Mouse (Mus musculus): ENCODE measurements around the gene Gabpb1.

The Gabpb1 gene

GRCm38 (mm10) chr2:126676122-126676515 is at the start of gene Gabpb1:
Gene Gabpb1 (minus strand): TSS chr2:126676337.
- TF ChIP-seq GATA4 (IDR thresholded peaks at IDR 0.05; ENCODE audit: insufficient replicate concordance, low read length), result no peak

GRCm38 (mm10) chr2:126712950-126713349 is 36.8 kb upstream of the Gabpb1 start:
- TF ChIP-seq GATA4 (IDR thresholded peaks at IDR 0.05; ENCODE audit: insufficient replicate concordance, low read length), result no peak

- no peak for TF ChIP-seq GATA4 (IDR thresholded peaks at IDR 0.05; ENCODE audit: insufficient replicate concordance, low read length)
Measured at GRCm38 (mm10) chr2:126712526-126712925, 36.4 kb upstream of the Gabpb1 start.

- TF ChIP-seq GATA4 (IDR thresholded peaks at IDR 0.05; ENCODE audit: insufficient replicate concordance, low read length), result no peak
Measured at GRCm38 (mm10) chr2:126708361-126708760, 32.2 kb upstream of the Gabpb1 start.

- no peak for TF ChIP-seq GATA4 (IDR thresholded peaks at IDR 0.05; ENCODE audit: insufficient replicate concordance, low read length)
Measured at GRCm38 (mm10) chr2:126707438-126707779, 31.3 kb upstream of the Gabpb1 start.

- TF ChIP-seq GATA4 (IDR thresholded peaks at IDR 0.05; ENCODE audit: insufficient replicate concordance, low read length), result peak; percentile 64; the same call in 1 of the 2 replicates
Measured at GRCm38 (mm10) chr2:126706759-126707437, 30.8 kb upstream of the Gabpb1 start, which contains the start of gene Usp8. Gene Usp8 (plus strand): TSS chr2:126707328.

GRCm38 (mm10) chr2:126695285-126695684 is 19.1 kb upstream of the Gabpb1 start:
- no peak for TF ChIP-seq GATA4 (IDR thresholded peaks at IDR 0.05; ENCODE audit: insufficient replicate concordance, low read length)

- no peak for TF ChIP-seq GATA4 (IDR thresholded peaks at IDR 0.05; ENCODE audit: insufficient replicate concordance, low read length)
Measured at GRCm38 (mm10) chr2:126691290-126691689, 15.2 kb upstream of the Gabpb1 start.

- TF ChIP-seq GATA4 (IDR thresholded peaks at IDR 0.05; ENCODE audit: insufficient replicate concordance, low read length), result no peak
Measured at GRCm38 (mm10) chr2:126682937-126683336, 6.8 kb upstream of the Gabpb1 start.

- TF ChIP-seq GATA4 (IDR thresholded peaks at IDR 0.05; ENCODE audit: insufficient replicate concordance, low read length), result no peak
Measured at GRCm38 (mm10) chr2:126682333-126682732, 6.2 kb upstream of the Gabpb1 start.

- no peak for TF ChIP-seq GATA4 (IDR thresholded peaks at IDR 0.05; ENCODE audit: insufficient replicate concordance, low read length)
Measured at GRCm38 (mm10) chr2:126677366-126677765, 1.2 kb upstream of the Gabpb1 start.

- no peak for TF ChIP-seq GATA4 (IDR thresholded peaks at IDR 0.05; ENCODE audit: insufficient replicate concordance, low read length)
Measured at GRCm38 (mm10) chr2:126675169-126676121, 692 bp downstream of the Gabpb1 start.

- no peak for TF ChIP-seq GATA4 (IDR thresholded peaks at IDR 0.05; ENCODE audit: insufficient replicate concordance, low read length)
Measured at GRCm38 (mm10) chr2:126674441-126675168, 1.5 kb downstream of the Gabpb1 start.

GRCm38 (mm10) chr2:126673317-126674242 is 2.6 kb downstream of the Gabpb1 start:
- TF ChIP-seq GATA4 (IDR thresholded peaks at IDR 0.05; ENCODE audit: insufficient replicate concordance, low read length), result no peak
